Mouse (Mus musculus): Measurements from ENCODE around the gene Pck2. TPM values are rescaled to one million over a fixed set of nuclear protein-coding genes. Genes with fewer than 3 reads are reported as not detected.

The Pck2 gene
- polyA plus RNA-seq, 1 experiment from 2014 or later, result 35.5 TPM

GRCm38 (mm10) chr14:55560202-55561073 is 20.4 kb downstream of the Pck2 start, which contains the start of gene A730061H03Rik:
Gene A730061H03Rik (minus strand): TSS chr14:55560406.
- peak within 1 kb of the TSS; percentile 99 for H3K27ac ChIP-seq
- peak within 1 kb of the TSS; percentile 90 for H3K4me2 ChIP-seq
- no peaks in the 10 kb centered on the region for H3K9me3 ChIP-seq (replicated peaks)
- H3K4me3 ChIP-seq, result peak within 1 kb of the TSS; percentile 73
- under 1% methylated on average over 51 of the region's 51 CpGs for WGBS (ENCODE audit: insufficient replicate concordance)
- ATAC-seq, result peak; percentile 88
- H3K36me3 ChIP-seq, result peaks cover 37% of the 10 kb centered on the region
- peak within 1 kb of the TSS; percentile 92 for H3K9ac ChIP-seq
- no peaks in the 10 kb centered on the region for H3K27me3 ChIP-seq (replicated peaks)
- peaks cover 59% of the 10 kb centered on the region for H3K4me1 ChIP-seq

- Histone ChIP-seq H3K36me3 (peaks cover 51% of the 10 kb centered on the region), H3K4me1 (peaks cover 44% of the 10 kb centered on the region), H3K4me3 (peak overlapping the region; percentile 73; the same call in 1 of the 2 replicates), H3K9me3 (replicated peaks) (no peaks in the 10 kb centered on the region), H3K4me2 (peak overlapping the region; percentile 90), H3K27ac (peak overlapping the region; percentile 67), H3K9ac (peak overlapping the region; percentile 66; the same call in 1 of the 2 replicates), H3K27me3 (replicated peaks) (no peaks in the 10 kb centered on the region)
- WGBS (ENCODE audit: insufficient replicate concordance), result 83% methylated on average over 10 of the region's 10 CpGs
- ATAC-seq, result no peak
Observed at GRCm38 (mm10) chr14:55561860-55562259, 21.8 kb downstream of the Pck2 start.

GRCm38 (mm10) chr14:55563249-55563648 is 23.2 kb downstream of the Pck2 start:
- no peak for ATAC-seq
- H3K36me3 ChIP-seq, result peaks cover 65% of the 10 kb centered on the region
- no peak overlapping the region for H3K27ac ChIP-seq

GRCm38 (mm10) chr14:55565748-55566147 is 25.7 kb downstream of the Pck2 start:
- Histone ChIP-seq H3K4me2 (no peak overlapping the region), H3K27ac (no peak overlapping the region), H3K27me3 (replicated peaks) (no peaks in the 10 kb centered on the region), H3K9me3 (replicated peaks) (no peaks in the 10 kb centered on the region), H3K9ac (no peak overlapping the region), H3K4me3 (no peak overlapping the region), H3K36me3 (peaks cover 88% of the 10 kb centered on the region), H3K4me1 (peaks cover 27% of the 10 kb centered on the region)
- 77% methylated on average over 3 of the region's 3 CpGs for WGBS (ENCODE audit: insufficient replicate concordance)
- ATAC-seq, result no peak

More at GRCm38 (mm10) chr14:55563249-55563648, 23.2 kb downstream of the Pck2 start:
- Histone ChIP-seq H3K9me3 (replicated peaks) (no peaks in the 10 kb centered on the region), H3K4me1 (peaks cover 30% of the 10 kb centered on the region), H3K27me3 (replicated peaks) (no peaks in the 10 kb centered on the region), H3K4me2 (no peak overlapping the region), H3K9ac (no peak overlapping the region), H3K4me3 (no peak overlapping the region)
- 90% methylated on average over 11 of the region's 11 CpGs for WGBS (ENCODE audit: insufficient replicate concordance)

DNA sequence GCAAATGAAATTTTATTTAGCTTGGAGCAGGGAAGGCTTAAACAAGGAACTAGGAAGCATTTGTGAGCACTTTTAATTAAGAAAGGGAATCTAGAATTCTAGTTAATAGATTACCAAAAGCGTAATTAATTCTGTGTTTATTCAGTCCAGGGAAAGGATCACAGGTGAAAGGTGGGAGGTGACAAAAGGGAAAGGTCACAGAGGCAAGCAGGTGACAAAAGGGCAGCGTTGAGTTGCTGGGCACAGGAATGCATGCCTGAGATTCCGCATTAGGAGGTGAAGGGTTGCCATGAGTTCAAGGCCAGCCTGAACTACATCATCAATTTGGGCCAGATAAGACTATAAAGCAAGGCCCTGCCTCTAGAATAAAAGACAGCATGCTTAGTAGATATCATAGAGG is 27.4 kb downstream of the Pck2 start:
- 88% methylated on average over 3 of the region's 3 CpGs for WGBS (ENCODE audit: insufficient replicate concordance)

DNA sequence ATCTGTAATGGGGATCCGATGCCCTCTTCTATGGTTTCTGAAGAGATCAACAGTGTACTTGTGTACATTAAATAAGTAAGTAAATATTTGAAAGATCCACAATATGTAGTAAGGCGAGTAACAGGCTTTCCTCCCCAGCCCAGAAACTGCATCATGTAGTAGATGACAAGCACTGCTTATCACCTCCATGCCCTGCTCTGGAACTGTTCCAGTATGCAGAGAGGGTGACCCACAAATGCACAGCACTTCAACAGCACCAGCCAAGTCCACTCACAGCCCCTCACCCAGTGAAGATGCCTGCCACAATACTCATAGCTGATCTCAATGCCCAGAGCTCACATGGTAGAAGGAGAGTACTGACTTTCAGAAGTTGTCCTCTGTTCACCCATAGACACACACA is 30.5 kb downstream of the Pck2 start:
- Histone ChIP-seq H3K4me1 (peaks cover 24% of the 10 kb centered on the region), H3K4me3 (no peak overlapping the region), H3K36me3 (peaks cover 53% of the 10 kb centered on the region), H3K4me2 (no peak overlapping the region), H3K27me3 (replicated peaks) (no peaks in the 10 kb centered on the region), H3K9ac (0 out of 2 replicates have a peak overlapping the region, but pooled peaks have one; percentile 12), H3K27ac (0 out of 2 replicates have a peak overlapping the region, but pooled peaks have one; percentile 22), H3K9me3 (replicated peaks) (no peaks in the 10 kb centered on the region)
- 74% methylated on average over 2 of the region's 2 CpGs for WGBS (ENCODE audit: insufficient replicate concordance)
- no peak for ATAC-seq

More for the DNA sequence above, 27.4 kb downstream of the Pck2 start:
- Histone ChIP-seq H3K9ac (no peak overlapping the region), H3K4me2 (no peak overlapping the region), H3K9me3 (replicated peaks) (no peaks in the 10 kb centered on the region), H3K27ac (no peak overlapping the region), H3K4me3 (no peak overlapping the region), H3K36me3 (peaks cover 84% of the 10 kb centered on the region), H3K27me3 (replicated peaks) (no peaks in the 10 kb centered on the region), H3K4me1 (peaks cover 23% of the 10 kb centered on the region)
- ATAC-seq, result no peak

DNA sequence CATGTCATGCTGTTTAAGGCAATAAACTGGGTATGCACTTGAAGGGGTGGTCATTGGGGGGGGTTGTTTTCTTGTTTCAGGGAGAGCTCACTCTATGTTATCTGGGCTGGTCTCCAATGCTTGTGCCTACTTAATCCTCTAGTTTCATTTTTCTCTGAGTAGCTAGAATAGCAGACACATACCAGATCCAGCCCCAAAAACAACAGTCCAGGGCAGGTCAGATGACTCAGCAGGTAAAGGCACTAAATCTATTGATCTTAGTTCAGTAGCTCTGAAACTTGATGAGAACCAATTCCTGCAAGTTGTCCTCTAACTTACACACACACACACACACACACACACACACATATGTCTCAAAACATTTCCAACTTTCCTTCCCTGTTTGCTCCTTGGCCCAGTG is 31.7 kb downstream of the Pck2 start:
- Histone ChIP-seq H3K9me3 (replicated peaks) (no peaks in the 10 kb centered on the region), H3K36me3 (peaks cover 41% of the 10 kb centered on the region), H3K4me2 (no peak overlapping the region), H3K4me1 (peaks cover 34% of the 10 kb centered on the region), H3K27ac (0 out of 2 replicates have a peak overlapping the region, but pooled peaks have one; percentile 22), H3K9ac (no peak overlapping the region), H3K27me3 (replicated peaks) (no peaks in the 10 kb centered on the region), H3K4me3 (no peak overlapping the region)
- ATAC-seq, result no peak

DNA sequence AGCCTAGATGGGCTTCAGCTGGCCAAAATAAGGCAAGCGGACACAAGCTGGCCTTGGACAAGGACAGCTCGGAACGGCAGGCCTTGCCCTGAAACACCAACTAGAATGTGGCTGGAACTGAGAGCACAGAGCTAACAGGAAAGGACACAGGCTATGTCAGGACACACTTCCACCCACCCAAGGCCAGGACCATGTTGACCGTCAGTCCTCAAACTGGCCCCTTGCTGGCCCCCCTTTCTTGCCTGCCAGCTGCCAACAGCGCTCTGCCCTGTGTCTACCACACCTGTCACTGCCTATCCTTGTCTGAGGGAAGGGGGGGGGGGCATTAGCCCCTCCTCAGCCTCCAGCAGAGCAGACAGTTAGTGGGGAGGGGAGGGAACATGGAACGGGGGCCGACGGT is 35.2 kb downstream of the Pck2 start, which contains the start of gene Fitm1:
Fitm1 (plus strand) TSS at position 316 of the 400 bp plus-strand sequence.
- Histone ChIP-seq H3K9me3 (replicated peaks) (no peaks in the 10 kb centered on the region), H3K36me3 (peaks cover 16% of the 10 kb centered on the region), H3K9ac (no peak within 1 kb of the TSS; the same call in 1 of the 2 replicates), H3K27me3 (replicated peaks) (no peaks in the 10 kb centered on the region), H3K4me3 (no peak within 1 kb of the TSS), H3K4me2 (0 out of 2 replicates have a peak within 1 kb of the TSS, but pooled peaks have one; percentile 3), H3K4me1 (peaks cover 59% of the 10 kb centered on the region), H3K27ac (no peak within 1 kb of the TSS)
- WGBS (ENCODE audit: insufficient replicate concordance), result 65% methylated on average over 8 of the region's 8 CpGs
- no peak for ATAC-seq

GRCm38 (mm10) chr14:55575711-55576110 is 35.6 kb downstream of the Pck2 start:
- H3K9ac ChIP-seq, result no peak overlapping the region; the same call in 1 of the 2 replicates
- H3K36me3 ChIP-seq, result peaks cover 16% of the 10 kb centered on the region
- no peaks in the 10 kb centered on the region for H3K27me3 ChIP-seq (replicated peaks)
- WGBS (ENCODE audit: insufficient replicate concordance), result 61% methylated on average over 13 of the region's 13 CpGs
- H3K9me3 ChIP-seq (replicated peaks), result no peaks in the 10 kb centered on the region
- H3K4me3 ChIP-seq, result no peak overlapping the region
- no peak overlapping the region for H3K27ac ChIP-seq
- no peak for ATAC-seq
- H3K4me1 ChIP-seq, result peaks cover 55% of the 10 kb centered on the region
- H3K4me2 ChIP-seq, result 0 out of 2 replicates have a peak overlapping the region, but pooled peaks have one; percentile 3

GRCm38 (mm10) chr14:55576376-55576775 is 36.3 kb downstream of the Pck2 start:
- Histone ChIP-seq H3K27me3 (replicated peaks) (no peaks in the 10 kb centered on the region), H3K4me3 (no peak overlapping the region), H3K27ac (no peak overlapping the region), H3K4me1 (peaks cover 48% of the 10 kb centered on the region), H3K9ac (no peak overlapping the region), H3K4me2 (no peak overlapping the region), H3K36me3 (peaks cover 19% of the 10 kb centered on the region), H3K9me3 (replicated peaks) (no peaks in the 10 kb centered on the region)
- 76% methylated on average over 16 of the region's 16 CpGs for WGBS (ENCODE audit: insufficient replicate concordance)
- ATAC-seq, result no peak

DNA sequence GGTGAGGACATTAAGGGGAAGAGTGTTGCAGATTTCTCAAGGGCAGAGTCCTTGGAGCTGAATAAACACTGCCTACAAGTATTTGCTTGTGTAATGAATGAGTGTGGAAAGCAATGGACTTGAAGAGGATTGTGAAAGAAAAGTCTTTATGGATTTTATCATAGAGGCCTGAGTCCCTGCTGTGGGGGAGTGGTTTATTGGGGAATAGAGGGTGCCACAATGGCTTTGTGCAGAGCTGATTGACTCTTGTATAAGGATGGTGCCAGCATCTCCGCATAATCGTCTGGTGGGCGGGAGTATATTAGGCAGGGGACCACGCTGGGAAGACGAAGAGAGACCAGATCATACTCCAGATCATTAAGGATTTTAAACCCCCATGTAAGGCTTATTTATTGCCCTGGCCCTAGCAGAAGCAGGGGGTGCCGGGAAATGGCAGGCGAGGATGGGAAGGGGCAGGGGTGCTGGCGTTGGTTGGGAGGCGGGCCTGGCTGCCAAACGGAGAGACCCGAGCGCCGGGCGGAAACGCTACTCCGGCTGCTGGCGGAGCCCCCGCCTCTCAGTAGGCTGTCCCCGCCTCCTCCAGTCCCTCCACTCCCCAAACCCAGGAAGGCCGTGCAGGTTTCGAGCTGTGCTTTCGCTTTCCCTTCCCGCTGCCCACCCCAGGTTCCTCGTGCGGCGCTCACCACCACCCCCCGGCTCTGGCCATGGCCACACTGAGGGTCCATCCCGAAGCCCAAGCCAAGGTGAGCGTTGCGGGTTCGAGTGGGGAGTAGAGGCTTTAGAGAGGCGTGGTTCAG is 38.0 kb downstream of the Pck2 start, which contains the start of gene Psme1:
Psme1 (plus strand) TSS at position 253 of the 797 bp plus-strand sequence.
- Histone ChIP-seq H3K9ac (peak within 1 kb of the TSS; percentile 95), H3K27me3 (replicated peaks) (no peaks in the 10 kb centered on the region), H3K27ac (peak within 1 kb of the TSS; percentile 80), H3K36me3 (peaks cover 30% of the 10 kb centered on the region), H3K4me1 (peaks cover 53% of the 10 kb centered on the region), H3K4me3 (peak within 1 kb of the TSS; percentile 89), H3K4me2 (peak within 1 kb of the TSS; percentile 85), H3K9me3 (replicated peaks) (no peaks in the 10 kb centered on the region)
- WGBS (ENCODE audit: insufficient replicate concordance), result 1% methylated on average over 31 of the region's 32 CpGs
- ATAC-seq, result peak; percentile 79
